Mouse (Mus musculus): ENCODE data around the gene Clpx. TPM values are rescaled to one million over a fixed set of nuclear protein-coding genes. Genes with fewer than 3 reads are reported as not detected.
A peak's percentile ranks its signal among the peaks of the same experiment; 100 is the strongest.
"Not testable (repeated sequence)": the region's sequence is repeated elsewhere in the genome, so short reads cannot be mapped to it uniquely, and the experiment has no call there.

The Clpx gene
- total RNA-seq (2015) (17.6 and 23.2 TPM in 2 replicates), total RNA-seq (2017) (38.6 and 41.1 TPM in 2 replicates)

DNA sequence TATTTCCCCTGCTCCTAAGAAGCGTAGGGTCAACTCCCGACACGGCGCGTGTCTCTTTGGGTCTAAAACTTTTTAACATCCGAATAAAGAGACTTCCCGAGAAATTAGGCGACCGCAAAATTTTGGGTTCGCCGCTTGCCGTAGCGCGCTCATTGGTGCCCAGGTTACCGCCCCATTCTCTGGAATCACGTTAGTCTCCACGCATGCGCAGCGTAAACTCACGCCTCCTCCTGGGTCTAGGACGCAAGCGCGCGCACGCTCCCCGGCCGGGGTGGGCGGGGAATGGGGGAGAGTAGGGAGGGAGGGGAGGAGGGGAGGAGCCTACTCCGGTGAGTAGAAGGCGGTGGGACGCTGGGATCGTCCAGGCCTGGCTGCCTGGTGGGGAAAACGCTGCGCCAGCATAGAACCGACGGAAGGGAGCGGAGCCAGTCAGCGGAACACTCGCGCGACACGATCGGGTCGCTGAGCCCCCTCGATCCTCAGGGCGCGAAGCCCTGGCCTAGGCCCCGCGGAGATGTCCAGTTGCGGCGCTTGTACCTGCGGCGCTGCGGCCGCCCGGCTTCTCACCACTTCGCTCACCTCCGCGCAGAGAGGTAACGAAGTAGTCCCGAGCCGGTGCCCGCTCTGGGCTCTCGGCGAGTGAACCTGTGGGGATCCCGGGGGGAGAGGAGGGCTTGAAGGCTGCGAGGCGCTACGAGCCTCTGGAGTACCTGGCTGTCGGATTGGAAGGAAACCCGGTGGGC, at the start of gene Clpx:
Gene Clpx (plus strand): TSS at position 288 of the 743 bp plus-strand sequence.
- peak; percentile 96 for ATAC-seq (ENCODE audit: poor library complexity, severe bottlenecking)

DNA sequence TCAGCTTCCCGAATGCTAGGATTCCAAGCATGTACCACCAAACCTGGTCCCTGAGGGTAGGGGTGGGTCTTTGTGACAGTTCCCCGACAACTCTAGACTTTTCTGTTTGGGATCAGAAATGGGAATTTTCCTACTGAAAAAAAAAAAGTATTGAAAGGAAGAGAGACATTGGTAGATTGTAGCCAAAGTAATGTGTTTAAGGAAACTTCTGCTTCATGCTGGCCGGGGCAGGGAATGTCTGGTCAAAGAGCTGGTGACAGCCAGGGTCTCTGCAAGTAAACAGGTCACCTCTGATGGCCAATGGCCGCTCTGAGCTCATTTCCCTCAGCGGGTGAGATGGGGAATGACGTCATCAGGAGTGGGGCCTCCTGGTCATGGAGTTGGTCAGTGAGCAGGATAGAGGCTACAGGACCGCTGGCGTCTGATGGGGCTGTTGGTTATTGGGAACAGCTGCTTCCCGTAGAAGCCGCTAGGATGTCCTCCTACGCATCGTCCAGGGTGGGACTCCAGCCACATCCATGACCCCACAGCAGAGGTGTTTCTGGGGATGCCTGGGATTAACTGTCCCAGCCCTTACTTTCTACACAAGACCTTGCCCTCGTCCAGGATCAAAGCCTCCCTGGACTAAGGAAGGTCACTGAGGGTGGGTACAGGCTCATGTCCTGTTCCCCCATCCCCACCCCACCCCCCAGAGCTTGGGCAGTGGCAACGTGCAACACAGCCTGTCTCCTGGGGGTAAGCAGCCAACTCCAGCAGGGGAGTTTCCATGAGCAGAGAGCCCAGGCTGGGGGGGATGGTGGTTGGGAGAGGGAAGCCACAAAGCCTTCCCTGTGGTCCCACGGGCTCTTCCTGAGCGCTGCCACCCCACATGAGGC, 46.3 kb upstream of the Clpx start:
- no peak for ATAC-seq (ENCODE audit: poor library complexity, severe bottlenecking)

DNA sequence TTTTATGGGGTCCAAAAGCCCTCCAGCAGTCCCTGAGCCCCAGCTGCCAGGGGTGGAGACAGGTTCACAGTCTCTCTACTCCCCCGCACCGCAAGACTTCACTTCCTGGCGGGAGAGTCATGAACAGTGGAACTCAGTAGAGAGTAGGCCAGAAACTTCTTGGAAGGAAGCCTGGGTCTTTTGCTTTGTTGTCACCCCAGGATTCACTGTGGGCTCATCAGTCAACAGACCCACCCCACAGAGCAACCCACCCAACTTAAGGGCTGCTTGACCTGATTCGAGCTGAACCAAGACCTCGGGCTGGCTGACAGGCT, 45.7 kb upstream of the Clpx start:
- ATAC-seq (ENCODE audit: poor library complexity, severe bottlenecking), result no peak

DNA sequence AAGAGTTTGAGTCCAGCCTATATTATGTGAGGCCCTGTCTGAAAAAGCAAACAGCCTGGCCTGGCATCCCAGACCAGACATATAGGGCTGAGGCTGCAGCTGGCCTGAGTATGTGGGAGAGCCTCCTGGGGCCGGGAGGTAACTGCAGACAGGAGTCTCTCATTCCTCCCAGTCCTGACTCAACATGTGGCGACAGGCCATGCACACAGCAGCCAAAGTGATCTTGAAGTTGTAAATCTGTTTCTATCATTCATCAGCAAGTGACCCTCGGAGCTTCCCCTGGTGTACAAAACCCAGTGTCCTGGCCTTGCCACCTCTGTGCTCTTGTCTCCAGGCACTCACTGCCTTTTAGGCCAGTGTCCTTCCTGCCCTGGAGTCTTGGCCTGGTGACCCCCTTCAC, 42.0 kb upstream of the Clpx start:
- ATAC-seq (ENCODE audit: poor library complexity, severe bottlenecking), result no peak

DNA sequence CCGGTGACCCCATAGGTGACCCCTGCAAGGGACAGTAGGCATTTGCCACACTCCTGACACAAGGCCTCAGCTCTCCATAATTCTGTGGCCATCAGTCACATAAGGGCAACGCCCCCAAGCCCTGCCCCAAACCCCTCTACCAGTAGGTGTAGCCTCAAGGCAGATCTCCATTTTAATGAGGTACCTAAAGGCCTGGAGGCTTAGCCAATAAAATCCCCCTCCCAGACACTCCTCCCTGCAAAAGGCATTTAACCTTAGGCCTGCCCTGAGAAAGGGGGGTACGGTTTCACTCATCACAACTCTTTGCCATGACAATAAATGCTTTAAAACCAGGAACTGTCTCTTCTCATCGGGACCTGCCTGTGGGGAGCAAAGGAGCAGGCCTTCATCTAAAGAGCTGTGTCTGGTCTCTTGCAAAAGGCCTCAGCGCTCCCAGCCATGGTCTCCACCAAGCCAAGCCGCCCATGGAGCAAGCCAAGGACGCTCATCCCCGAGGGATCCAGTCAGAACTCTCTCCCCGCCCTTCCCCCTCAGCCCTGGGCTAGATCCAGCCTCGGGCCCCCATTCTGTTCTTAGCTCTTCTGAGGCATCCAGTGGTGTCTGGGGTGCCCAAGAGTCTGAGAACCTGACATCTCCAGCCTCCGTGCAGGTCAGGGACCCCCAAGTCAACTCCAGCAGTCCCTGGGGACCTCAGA, 38.0 kb upstream of the Clpx start:
- ATAC-seq (ENCODE audit: poor library complexity, severe bottlenecking), result no peak

DNA sequence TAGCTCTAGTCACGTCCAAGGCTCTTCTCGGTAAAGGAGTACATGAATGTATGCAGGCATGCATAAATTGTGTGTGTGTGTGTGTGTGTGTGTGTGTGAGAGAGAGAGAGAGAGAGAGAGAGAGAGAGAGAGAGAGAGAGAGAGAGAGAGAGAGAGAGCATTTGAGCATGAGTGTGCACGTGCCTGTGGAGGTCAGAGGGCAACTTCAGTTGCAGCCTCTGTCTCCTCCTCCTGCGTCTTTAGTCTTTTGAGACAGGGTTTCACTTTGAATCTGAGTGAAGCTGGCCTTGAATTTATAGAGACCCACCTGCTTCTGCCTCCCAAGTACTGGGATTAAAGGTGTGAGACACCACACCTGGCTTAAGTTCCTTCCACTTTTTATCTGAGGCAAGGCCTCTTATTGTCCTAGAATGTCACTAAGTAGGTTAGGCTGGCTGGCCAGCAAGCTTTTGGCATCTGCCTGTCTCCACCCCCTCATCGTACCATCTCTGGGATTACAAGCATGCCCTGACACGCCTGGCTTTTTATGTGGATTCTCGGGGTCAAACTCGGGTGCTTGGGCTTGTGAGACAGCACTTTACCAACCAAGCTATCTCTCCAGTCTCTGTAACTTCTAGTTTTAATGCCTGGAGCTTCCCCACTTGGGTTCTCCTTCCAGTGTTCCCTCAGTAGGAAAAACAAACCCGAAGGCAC, 36.7 kb upstream of the Clpx start:
- ATAC-seq (ENCODE audit: poor library complexity, severe bottlenecking), result no peak

DNA sequence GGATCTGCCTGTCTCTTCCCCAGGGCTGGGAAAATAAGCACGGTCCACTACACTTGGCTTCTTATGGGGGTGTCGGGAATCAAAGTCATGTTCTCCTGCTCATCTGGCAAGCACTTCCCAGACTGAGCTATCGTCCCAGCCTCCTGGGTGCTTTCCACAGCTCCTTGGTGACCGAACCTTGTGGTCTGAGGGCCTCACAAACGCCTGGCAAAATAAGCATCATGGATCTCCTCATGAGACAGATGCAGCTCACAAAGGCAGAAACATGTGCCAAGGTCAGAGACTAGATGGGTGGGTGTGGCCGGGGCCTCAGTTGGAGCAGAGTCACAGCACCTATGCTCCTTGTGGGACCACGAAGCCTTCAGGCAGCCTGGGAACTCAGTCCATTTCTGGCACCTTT, 34.7 kb upstream of the Clpx start:
- no peak for ATAC-seq (ENCODE audit: poor library complexity, severe bottlenecking)

DNA sequence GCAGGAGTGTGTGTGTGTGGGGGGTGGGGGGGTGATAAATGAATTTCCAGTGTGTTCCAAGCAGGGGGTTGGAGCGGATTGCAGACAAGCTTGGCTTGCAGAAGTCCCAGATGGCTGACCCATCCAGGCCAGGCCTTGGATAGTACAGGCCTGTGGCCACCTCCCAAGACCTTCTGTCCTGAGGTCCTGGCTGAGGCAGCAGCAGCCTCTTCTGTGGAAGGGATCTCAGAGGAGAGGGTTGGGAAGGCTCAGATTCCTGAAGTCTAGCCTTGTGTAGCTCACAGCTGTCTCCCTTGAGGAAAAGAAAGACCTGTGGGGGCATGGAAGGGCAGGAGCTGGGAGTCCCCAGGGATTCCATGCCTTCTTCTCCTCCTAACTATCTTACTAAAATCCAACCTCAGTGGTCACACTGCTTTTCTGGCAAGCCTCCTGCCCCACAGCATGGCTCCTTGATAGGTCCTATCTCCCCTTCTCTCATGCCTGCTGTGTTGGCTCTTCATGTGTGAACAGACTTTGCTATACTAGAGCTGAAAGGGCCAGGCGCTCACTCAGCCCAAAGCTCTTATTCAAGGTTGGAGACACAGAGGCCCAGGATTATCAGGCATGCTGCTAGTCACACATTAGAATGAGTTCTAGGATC, 32.3 kb upstream of the Clpx start:
- ATAC-seq (ENCODE audit: poor library complexity, severe bottlenecking), result no peak

DNA sequence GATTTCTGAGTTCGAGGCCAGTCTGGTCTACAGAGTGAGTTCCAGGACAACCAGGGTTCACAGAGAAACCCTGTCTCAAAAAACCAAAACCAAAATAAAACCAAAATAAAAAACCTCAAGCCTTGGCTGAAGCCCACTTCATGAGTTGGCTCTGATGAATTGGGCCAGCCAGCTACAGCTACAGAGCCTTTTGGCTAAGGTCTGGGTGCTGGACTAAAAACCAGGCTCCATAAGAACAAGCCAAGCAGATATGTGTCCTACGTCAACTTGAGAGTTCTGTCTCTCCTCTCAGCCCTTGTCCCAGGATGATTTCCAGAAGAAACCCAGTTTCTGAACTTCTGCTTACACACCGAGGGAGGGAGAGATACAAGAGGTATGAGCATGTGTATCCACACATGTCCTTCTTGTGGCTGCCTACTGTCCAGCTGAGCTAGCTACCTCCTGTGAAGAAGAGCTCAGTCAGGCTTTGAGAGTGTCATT, 31.4 kb upstream of the Clpx start:
- no peak for ATAC-seq (ENCODE audit: poor library complexity, severe bottlenecking)

DNA sequence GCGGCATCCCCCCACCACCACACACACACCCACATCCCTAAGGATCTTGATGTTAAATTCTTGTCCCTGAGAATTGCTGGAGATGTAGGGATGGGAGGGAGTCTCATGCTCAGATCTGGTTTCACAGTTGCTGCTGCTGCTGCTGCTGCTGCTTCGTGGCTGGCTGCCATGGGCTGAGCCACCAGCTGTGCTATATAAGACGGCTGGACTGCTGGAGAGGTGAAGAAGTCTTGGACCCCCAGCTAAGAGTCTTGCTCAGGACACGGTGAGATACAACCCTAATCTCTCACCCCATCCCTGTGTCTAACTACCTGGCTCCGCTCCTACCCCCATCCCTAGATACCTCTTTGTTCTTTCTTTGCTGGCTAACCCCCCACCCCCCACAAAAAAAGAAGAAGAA, 29.1 kb upstream of the Clpx start, which contains the start of gene Cilp:
Gene Cilp (plus strand): TSS at position 222 of the 400 bp plus-strand sequence.
- ATAC-seq (ENCODE audit: poor library complexity, severe bottlenecking), result no peak

DNA sequence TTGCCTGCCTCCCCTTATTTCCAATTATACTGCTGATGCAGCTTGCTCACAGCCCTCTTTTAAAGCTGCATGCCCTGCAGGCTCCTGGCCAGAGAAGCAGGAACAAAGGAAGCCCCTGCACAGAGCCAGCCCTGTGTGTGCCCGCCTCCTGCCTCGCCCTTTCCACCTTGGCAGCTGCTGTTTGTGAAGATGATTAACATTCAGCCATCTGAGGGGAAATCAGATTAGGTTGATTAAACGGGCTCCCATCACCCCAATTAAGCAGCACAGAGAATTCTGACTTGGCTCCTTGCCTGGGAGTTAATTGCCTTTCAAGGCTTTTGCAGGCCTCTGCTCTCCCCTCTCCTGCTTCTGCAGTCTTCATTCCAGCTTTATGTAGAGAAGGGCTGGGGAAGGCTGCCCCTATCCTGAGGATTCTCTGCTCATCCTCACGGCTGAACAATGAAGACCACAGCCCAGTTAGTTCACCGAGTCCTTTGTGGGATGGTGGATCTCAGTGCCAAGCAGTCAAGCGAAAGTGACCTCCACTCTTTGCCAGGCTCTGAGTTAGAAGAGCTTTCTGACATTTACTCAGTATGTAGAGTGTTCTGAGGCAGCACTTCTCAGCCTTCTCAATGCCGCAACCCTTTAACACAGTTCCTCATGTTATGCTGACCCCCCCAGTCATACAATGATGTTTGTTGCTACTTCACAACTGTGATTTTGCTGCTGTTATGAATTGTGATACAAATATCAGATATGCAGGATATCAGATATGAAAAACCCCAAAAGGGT, 26.1 kb upstream of the Clpx start:
- no peak for ATAC-seq (ENCODE audit: poor library complexity, severe bottlenecking)

DNA sequence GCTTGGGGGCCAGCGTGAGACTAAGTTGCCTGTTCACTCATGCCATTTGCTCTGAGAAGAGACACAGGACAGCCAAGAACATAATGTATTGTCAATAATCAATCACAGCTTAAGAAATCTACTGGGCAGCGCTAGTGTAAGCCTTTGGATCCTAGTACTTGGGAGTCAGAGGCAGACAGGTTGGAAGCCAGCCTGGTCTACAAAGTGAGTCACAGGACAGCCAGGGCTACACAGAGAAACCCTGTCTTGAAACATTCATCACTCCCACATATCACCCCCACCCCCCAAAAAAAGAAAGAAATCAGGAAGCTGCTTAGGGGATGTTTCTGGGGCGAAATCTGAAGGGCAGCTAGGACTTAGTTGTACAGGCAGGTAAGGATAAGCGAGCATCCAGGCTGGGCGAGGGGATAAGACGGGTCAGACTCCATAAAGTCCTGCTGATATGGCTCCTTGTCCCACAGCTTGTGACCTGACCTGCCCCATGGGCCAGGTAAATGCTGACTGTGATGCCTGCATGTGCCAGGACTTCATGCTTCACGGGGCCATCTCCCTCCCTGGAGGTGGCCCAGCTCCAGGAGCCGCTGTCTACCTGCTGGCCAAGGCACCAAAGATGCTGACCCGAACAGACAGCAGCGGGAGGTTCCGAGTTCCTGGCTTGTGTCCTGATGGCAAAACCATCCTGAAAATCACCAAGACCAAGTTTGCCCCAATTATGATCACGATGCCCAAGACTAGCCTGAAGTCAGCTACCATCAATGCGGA, 20.8 kb upstream of the Clpx start:
- no peak for ATAC-seq (ENCODE audit: poor library complexity, severe bottlenecking)

DNA sequence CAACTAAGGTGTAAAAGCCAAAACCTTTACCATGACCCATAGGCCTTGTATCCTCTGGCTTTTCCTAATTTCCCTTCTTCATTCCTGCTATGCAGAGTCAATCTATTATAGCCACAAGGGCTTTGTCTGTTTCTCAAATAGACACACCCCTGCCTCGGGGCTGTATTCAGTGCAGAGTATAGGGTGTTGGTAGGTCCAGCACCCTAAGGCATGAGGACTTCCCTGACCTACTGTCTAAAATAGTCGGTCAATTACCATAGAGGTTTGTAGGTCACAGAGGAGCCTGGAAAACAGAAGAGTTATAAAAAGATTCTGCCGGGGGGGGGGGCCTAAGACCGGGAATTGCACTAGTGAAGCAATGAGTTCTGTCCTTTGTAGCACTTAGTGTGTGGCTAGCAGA, 20.2 kb upstream of the Clpx start:
- ATAC-seq (ENCODE audit: poor library complexity, severe bottlenecking), result no peak

DNA sequence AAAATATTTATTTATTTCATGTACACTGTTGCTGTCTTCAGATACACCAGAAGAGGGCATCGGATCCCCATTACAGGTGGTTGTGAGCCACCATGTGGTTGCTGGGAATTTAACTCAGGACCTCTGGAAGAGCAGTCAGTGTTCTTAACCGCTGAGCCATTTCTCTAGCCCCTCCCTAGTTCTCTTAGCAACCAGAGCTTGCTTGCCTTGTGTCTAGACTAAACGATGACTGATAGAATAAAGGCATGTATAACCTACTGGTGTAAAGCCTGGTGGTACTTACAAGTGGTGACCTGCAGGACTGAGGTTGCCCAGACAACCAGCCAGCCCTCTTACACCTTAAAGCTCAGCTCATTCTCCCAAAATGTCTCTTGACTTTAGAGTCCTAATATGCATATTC, 19.2 kb upstream of the Clpx start:
- not testable (repeated sequence) for ATAC-seq (ENCODE audit: poor library complexity, severe bottlenecking)

DNA sequence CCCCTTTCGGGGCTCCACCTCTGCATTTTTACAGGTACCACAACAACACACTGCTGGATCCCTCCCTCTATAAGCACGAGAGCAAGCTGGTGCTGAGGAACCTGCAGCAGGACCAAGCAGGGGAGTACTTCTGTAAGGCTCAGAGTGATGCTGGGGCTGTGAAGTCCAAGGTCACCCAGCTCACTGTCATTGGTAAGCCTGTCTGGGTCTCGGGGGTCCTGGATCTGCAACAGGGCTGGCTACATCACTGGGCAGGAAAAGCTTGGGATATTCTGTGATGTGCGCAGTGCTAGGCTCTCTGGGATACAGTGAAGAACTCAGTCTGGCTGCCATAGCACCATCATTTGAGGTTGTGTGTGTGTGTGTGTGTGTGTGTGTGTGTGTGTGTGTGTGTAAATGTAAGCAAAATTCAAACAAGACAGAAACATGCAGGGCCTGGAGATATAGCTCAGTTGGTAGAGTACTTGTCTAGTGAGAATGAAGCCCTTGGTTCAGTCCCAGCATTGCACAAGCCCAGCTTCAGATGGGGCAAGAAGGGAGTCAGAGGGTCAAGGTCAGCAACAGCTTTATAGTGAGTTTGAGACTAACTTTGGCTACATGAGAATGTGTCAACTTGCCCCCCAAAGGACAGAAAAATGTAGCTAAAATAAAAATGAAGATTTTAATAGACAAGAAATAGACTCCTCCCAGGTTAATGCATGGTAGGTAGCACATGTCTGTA, 18.1 kb upstream of the Clpx start:
- no peak for ATAC-seq (ENCODE audit: poor library complexity, severe bottlenecking)

DNA sequence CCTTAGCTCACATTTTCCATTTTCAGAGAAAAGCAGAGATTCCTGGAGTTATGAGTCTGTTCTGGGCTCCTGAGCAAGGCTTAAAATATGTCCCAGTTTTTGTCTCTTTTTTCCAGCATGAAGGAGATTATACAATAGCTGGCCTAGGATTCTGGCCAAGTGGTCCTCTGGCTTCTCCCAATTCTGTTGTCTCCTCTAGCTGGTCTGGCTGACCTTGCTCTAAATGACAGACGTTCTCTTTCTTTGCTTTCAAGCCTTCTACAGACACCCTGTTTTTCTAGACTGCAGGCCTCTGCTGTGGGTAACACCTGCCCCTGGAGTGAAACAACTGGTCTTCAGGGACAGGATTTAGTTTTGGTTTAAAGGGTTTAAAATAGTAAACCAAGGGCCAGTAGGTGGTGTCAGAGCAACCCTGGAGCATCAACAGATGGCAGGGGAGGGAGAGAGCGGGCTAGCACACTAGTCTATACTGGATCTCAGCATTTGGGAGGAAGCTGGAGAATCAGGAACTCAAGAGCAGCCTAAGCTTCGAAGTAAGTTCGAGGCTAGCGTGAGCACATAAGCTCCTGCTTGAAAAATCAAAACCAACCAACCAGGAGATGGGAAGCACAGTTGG, 12.4 kb upstream of the Clpx start:
- no peak for ATAC-seq (ENCODE audit: poor library complexity, severe bottlenecking)

DNA sequence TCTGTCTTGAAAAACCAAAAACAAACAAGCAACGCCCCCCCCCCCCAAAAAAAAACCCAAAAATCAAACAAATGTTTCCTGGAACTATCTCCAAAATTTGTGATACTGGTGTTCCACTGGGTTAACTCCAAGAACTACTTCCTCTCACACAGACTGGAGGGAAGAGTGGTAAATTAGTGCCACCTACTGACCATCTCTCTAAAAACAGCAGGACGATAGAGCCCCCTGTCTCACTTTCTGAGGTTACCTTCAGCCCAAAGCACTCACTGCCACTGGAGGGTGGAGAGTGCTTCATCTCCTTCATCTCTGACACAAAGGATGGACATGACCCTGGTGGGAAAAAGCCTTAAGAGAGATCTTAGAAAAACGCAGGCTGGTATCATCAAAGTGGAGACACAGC, 10.8 kb upstream of the Clpx start:
- ATAC-seq (ENCODE audit: poor library complexity, severe bottlenecking), result peak; percentile 54; the same call in 1 of the 2 replicates

DNA sequence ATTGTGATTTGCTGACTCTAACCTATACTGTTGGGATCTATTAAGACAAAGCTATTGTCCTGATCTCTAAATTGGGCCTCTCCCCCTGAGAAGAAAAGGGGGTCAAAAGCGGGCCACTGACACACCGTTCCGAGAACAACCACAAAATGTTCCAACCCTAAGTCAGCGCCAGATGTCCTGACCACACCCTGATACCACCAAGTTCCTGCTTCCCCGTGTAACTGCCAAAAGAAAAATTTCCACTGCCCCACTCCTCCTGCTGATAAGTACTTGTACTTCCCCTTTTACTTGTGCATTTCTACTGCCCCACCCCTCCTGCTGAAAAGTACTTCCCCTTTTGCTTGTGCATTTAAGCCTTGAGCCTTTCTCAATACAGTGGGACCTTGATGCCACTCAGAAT, 5.8 kb upstream of the Clpx start:
- not testable (repeated sequence) for ATAC-seq (ENCODE audit: poor library complexity, severe bottlenecking)

Measured in megakaryocyte, adult 5-6 weeks (primary cell).